Mouse (Mus musculus) hindbrain, postnatal 0 days (tissue): ENCODE measurements at regions not wholly inside any gene's neighbourhood (a gene's known extent, or its start where the extent isn't known, plus 50 kb on each side); places are given as distances from the start of the nearest gene placed in this dataset.

Source experiments
- ATAC-seq: fragments of 200-750 bp; cut with Nextera tagmentation; 2 replicates; pipeline ENCODE4 v1.8.0; 2017; ENCODE audit warnings: mild to moderate bottlenecking, moderate TSS enrichment, moderate library complexity
- DNase-seq: peaks from one replicate; pipeline ENCODE4 v3.0.0-alpha.2; 2015; ENCODE audit warnings: low spot score
- H3K27ac ChIP-seq: fragments of 300-500 bp; sonication (generic); 2 replicates; pipeline ENCODE4 v1.5.1; 2014; ENCODE audit warnings: mild to moderate bottlenecking
- H3K27me3 ChIP-seq: fragments of 300-500 bp; sonication (generic); 2 replicates; pipeline ENCODE4 v1.6.1; 2014; ENCODE audit warnings: low read length, mixed read lengths; ENCODE audit not compliant: insufficient read depth
- H3K36me3 ChIP-seq: fragments of 300-500 bp; sonication (generic); 2 replicates; pipeline ENCODE4 v1.6.1; 2014; ENCODE audit warnings: low read length, mixed read lengths; ENCODE audit not compliant: insufficient read depth
- H3K4me1 ChIP-seq: fragments of 300-500 bp; sonication (generic); 2 replicates; pipeline ENCODE4 v1.6.1; 2014; ENCODE audit warnings: antibody characterized with exemption, low read length, mixed read lengths; ENCODE audit not compliant: insufficient read depth
- H3K4me2 ChIP-seq: fragments of 300-500 bp; sonication (generic); 2 replicates; pipeline ENCODE4 v1.6.1; 2014; ENCODE audit warnings: low read depth, mild to moderate bottlenecking, low read length, moderate library complexity, mixed read lengths
- H3K4me3 ChIP-seq: fragments of 300-500 bp; sonication (generic); 2 replicates; pipeline ENCODE4 v1.5.1; 2014; ENCODE audit warnings: low read length
- H3K9ac ChIP-seq: fragments of 300-500 bp; sonication (generic); replicated peaks from 2 replicates; pipeline ENCODE4 v1.6.1; 2014; ENCODE audit warnings: mild to moderate bottlenecking, low read length, moderate library complexity, mixed read lengths
- H3K9me3 ChIP-seq: fragments of 300-500 bp; sonication (generic); 2 replicates; pipeline ENCODE4 v1.6.1; 2016; ENCODE audit warnings: low read length, mixed read lengths
- CTCF ChIP-seq: IDR thresholded peaks from 2 replicates; pipeline ENCODE4 v1.5.1; 2016; ENCODE audit warnings: antibody characterized with exemption, control low read depth, low read depth
- WGBS: fragments of 180-500 bp; shearing (Covaris S2); extraction: QIAGEN DNeasy Blood & Tissue Kit; methylation state at CpG from one replicate; pipeline ENCODE4 v1.1.7; 2014; 5-methylcytosine and 5-hydroxymethylcytosine counted together

DNA sequence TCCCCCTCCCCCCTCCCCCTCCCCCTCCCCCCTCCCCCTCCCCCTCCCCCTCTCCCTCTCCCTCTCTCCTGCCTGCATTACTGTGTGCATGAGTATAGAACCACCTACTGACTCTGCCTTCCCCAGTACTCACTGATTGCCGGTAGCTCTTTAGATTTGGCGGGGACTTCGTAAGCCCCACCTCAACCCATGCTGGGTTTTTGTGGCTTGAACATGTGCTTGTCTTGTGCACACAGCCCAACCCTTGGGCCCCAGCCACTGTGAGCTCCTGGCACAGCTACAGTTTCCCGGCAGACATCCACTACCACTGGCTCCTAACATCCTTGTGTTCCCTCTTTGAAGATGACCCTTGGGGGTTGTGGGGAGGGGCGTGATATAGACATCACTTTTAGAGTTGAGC is 87.4 kb upstream of the Cdh4 start:
- H3K27me3 ChIP-seq: no peaks in the 10 kb centered on the region
- no peaks in the 10 kb centered on the region for H3K36me3 ChIP-seq
- no peak overlapping the region for H3K27ac ChIP-seq
- H3K4me2 ChIP-seq: no peak overlapping the region
- ATAC-seq: peak; percentile 76
- WGBS: 56% methylated on average over 5 of the region's 5 CpGs
- H3K4me1 ChIP-seq: no peaks in the 10 kb centered on the region; the same call in 1 of the 2 replicates
- H3K9me3 ChIP-seq: no peaks in the 10 kb centered on the region
- DNase-seq: peak; percentile 55
- H3K9ac ChIP-seq: no peak overlapping the region
- no peak for TF ChIP-seq CTCF
- H3K4me3 ChIP-seq: no peak overlapping the region

GRCm38 (mm10) chr2:179370882-179371546 is 71.2 kb upstream of the Cdh4 start:
- Histone ChIP-seq H3K9me3 (no peaks in the 10 kb centered on the region), H3K4me2 (no peak overlapping the region), H3K9ac (no peak overlapping the region), H3K36me3 (no peaks in the 10 kb centered on the region), H3K4me1 (no peaks in the 10 kb centered on the region), H3K4me3 (no peak overlapping the region), H3K27me3 (no peaks in the 10 kb centered on the region), H3K27ac (no peak overlapping the region)
- ATAC-seq (no peak), DNase-seq (peak; percentile 46)
- WGBS: 58% methylated on average over 14 of the region's 14 CpGs
- peak; percentile 55 for TF ChIP-seq CTCF

GRCm38 (mm10) chr2:179371553-179371952 is 70.7 kb upstream of the Cdh4 start:
- Histone ChIP-seq H3K9ac (no peak overlapping the region), H3K4me2 (no peak overlapping the region), H3K4me1 (no peaks in the 10 kb centered on the region), H3K9me3 (no peaks in the 10 kb centered on the region), H3K4me3 (no peak overlapping the region), H3K27ac (no peak overlapping the region), H3K27me3 (no peaks in the 10 kb centered on the region), H3K36me3 (no peaks in the 10 kb centered on the region)
- WGBS: 59% methylated on average over 7 of the region's 7 CpGs
- DNase-seq (no peak), ATAC-seq (no peak)
- no peak for TF ChIP-seq CTCF

GRCm38 (mm10) chr2:179379691-179380443 is 62.4 kb upstream of the Cdh4 start:
- WGBS: 48% methylated on average over 11 of the region's 11 CpGs
- no peak overlapping the region for H3K9ac ChIP-seq
- H3K36me3 ChIP-seq: no peaks in the 10 kb centered on the region
- ATAC-seq (no peak), DNase-seq (peak; percentile 45)
- no peak overlapping the region for H3K4me3 ChIP-seq
- H3K4me1 ChIP-seq: no peaks in the 10 kb centered on the region; the same call in 1 of the 2 replicates
- no peak for TF ChIP-seq CTCF
- no peak overlapping the region for H3K27ac ChIP-seq
- H3K4me2 ChIP-seq: no peak overlapping the region
- no peaks in the 10 kb centered on the region for H3K9me3 ChIP-seq
- no peaks in the 10 kb centered on the region for H3K27me3 ChIP-seq

- Histone ChIP-seq H3K4me1 (no peaks in the 10 kb centered on the region; the same call in 1 of the 2 replicates), H3K27me3 (no peaks in the 10 kb centered on the region), H3K4me3 (no peak overlapping the region), H3K36me3 (no peaks in the 10 kb centered on the region), H3K9me3 (no peaks in the 10 kb centered on the region), H3K4me2 (no peak overlapping the region), H3K9ac (no peak overlapping the region), H3K27ac (no peak overlapping the region)
- no peak for TF ChIP-seq CTCF
- DNase-seq (no peak), ATAC-seq (no peak)
- 54% methylated on average over 4 of the region's 4 CpGs for WGBS
Measured at GRCm38 (mm10) chr2:179380444-179380705, 61.9 kb upstream of the Cdh4 start.

DNA sequence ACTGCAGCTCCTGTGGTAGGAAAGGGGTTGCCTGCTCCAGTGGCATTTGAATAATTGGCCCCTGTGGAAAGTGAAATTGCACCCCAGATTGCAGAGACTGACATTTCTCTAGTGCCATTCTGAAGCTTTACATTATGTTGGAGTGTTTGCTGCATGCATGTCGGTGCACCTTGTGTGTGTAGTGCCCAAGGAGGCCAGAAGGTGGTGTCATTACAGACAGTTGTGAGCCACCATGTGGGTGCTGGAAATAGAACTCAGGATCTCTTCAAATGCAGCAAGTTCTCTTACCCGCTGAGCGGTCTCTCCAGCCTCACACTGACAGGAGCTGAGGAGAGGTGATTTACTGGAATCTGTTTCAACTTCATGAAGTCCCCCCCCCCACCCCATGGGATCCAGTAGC is 60.3 kb upstream of the Cdh4 start:
- TF ChIP-seq CTCF: peak; percentile 14; the same call in 1 of the 2 replicates
- Histone ChIP-seq H3K4me2 (no peak overlapping the region), H3K36me3 (no peaks in the 10 kb centered on the region), H3K27ac (no peak overlapping the region), H3K4me1 (no peaks in the 10 kb centered on the region; the same call in 1 of the 2 replicates), H3K9me3 (no peaks in the 10 kb centered on the region), H3K27me3 (no peaks in the 10 kb centered on the region), H3K4me3 (no peak overlapping the region), H3K9ac (no peak overlapping the region)
- 97% methylated on average over 3 of the region's 3 CpGs for WGBS
- DNase-seq (no peak), ATAC-seq (no peak)

- H3K27me3 ChIP-seq: no peaks in the 10 kb centered on the region
- no peak overlapping the region for H3K4me2 ChIP-seq
- no peak overlapping the region for H3K27ac ChIP-seq
- H3K9me3 ChIP-seq: no peaks in the 10 kb centered on the region
- DNase-seq (no peak), ATAC-seq (no peak)
- no peak overlapping the region for H3K9ac ChIP-seq
- no peak overlapping the region for H3K4me3 ChIP-seq
- H3K4me1 ChIP-seq: no peaks in the 10 kb centered on the region; the same call in 1 of the 2 replicates
- TF ChIP-seq CTCF: no peak
- H3K36me3 ChIP-seq: no peaks in the 10 kb centered on the region
- WGBS: 78% methylated on average over 9 of the region's 9 CpGs
Measured at GRCm38 (mm10) chr2:179382594-179382993, 59.6 kb upstream of the Cdh4 start.
